Mouse (Mus musculus): ENCODE measurements around the gene Disc1. TPM values are rescaled to one million over a fixed set of nuclear protein-coding genes. Genes with fewer than 3 reads are reported as not detected.

Disc1 gene
- polyA plus RNA-seq, 1 experiment, result not detected

DNA sequence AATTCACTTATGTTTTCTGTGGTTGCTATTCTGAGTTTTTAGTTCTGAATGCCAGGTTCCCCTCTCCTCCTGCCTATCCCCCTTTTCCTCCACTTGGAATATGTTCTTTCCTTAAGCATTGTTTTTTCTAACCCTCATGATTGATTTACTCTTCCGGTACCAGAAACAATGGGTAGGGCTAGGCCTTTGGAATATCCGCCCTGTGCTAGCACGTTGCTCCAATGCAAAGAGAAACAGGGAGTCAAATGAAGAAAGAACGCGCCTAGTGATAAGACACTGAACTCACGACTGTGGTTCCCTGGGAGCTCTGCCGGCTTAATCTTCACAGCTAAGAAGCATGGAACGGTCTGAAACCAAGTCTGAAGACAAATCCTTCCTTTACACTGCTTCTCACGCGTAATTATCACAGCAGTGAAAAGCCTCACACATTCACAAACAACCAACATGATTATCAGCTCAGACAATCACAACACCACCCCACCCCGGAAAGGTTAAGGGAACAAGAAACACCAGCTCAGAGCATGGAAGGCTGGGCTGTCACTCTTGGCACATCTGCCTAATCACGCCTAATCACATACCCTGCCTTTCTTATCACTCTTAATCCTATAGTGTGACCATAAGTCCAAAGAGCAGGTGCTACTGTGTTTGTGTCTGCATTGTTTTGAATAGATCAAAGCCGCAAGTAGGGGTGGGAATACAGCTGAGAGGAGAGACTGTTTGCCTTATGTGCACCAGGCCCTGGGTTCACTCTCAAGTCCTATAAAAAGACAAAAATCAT is 218.3 kb downstream of the Disc1 start:
- Histone ChIP-seq H3K27me3 (ENCODE audit: control insufficient read depth) (no peaks in the 10 kb centered on the region), H3K4me3 (replicated peaks) (no peak overlapping the region), H3K36me3 (ENCODE audit: control insufficient read depth) (no peaks in the 10 kb centered on the region), H3K4me1 (ENCODE audit: control insufficient read depth) (no peaks in the 10 kb centered on the region), H3K9me3 (ENCODE audit: control insufficient read depth, low read length) (no peaks in the 10 kb centered on the region)
- TF ChIP-seq GATA1 (IDR thresholded peaks at IDR 0.05; ENCODE audit: low read length), result no peak
- no peak for TF ChIP-seq TAL1 (IDR thresholded peaks at IDR 0.05; ENCODE audit: low read length)

DNA sequence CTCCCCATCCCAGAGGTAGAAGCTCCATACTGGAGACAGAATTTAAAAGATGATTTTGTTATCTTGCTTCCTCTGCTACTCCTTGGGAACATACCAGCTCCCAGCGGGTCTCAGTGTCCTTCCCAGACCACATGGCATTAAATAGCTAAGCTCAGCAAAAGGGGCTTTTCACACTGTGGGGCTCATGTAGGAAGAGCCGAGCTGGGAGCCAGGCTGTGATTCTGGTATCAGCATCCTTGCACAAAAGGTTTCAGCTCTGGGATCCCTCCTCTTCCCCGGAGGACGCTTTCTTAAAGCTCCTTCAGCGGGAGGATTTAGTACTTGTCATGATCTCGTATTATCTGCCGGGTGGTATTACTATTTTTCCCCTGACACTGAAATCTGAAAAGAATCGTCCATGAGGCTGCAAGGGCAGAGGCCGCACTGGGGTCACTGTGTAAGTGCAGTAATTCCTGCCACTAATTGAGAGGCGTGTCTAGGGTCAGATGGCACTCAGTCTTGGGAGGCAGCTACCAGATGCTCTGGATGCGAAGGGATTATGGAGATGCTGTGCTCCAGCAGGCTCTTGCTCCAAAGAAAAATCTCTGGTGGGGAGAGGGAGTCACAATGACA is 223.2 kb downstream of the Disc1 start:
- H3K4me3 ChIP-seq (replicated peaks), result no peak overlapping the region
- H3K4me1 ChIP-seq (ENCODE audit: control insufficient read depth), result no peaks in the 10 kb centered on the region
- no peaks in the 10 kb centered on the region for H3K9me3 ChIP-seq (ENCODE audit: control insufficient read depth, low read length)
- H3K27me3 ChIP-seq (ENCODE audit: control insufficient read depth), result no peaks in the 10 kb centered on the region
- H3K36me3 ChIP-seq (ENCODE audit: control insufficient read depth), result no peaks in the 10 kb centered on the region
- TF ChIP-seq TAL1 (IDR thresholded peaks at IDR 0.05; ENCODE audit: low read length) (no peak), GATA1 (IDR thresholded peaks at IDR 0.05; ENCODE audit: low read length) (no peak)

- H3K9me3 ChIP-seq (ENCODE audit: control insufficient read depth, low read length), result no peaks in the 10 kb centered on the region
- H3K4me3 ChIP-seq (replicated peaks), result no peak overlapping the region
- H3K36me3 ChIP-seq (ENCODE audit: control insufficient read depth), result no peaks in the 10 kb centered on the region
- TF ChIP-seq TAL1 (IDR thresholded peaks at IDR 0.05; ENCODE audit: low read length), result no peak
- TF ChIP-seq GATA1 (IDR thresholded peaks at IDR 0.05; ENCODE audit: low read length), result no peak
- no peaks in the 10 kb centered on the region for H3K4me1 ChIP-seq (ENCODE audit: control insufficient read depth)
- H3K27me3 ChIP-seq (ENCODE audit: control insufficient read depth), result no peaks in the 10 kb centered on the region
Observed at GRCm38 (mm10) chr8:125279156-125279555, 225.2 kb downstream of the Disc1 start.

GRCm38 (mm10) chr8:125279892-125280291 is 225.9 kb downstream of the Disc1 start:
- no peaks in the 10 kb centered on the region for H3K4me1 ChIP-seq (ENCODE audit: control insufficient read depth)
- H3K4me3 ChIP-seq (replicated peaks), result no peak overlapping the region
- H3K36me3 ChIP-seq (ENCODE audit: control insufficient read depth), result no peaks in the 10 kb centered on the region
- no peaks in the 10 kb centered on the region for H3K9me3 ChIP-seq (ENCODE audit: control insufficient read depth, low read length)
- H3K27me3 ChIP-seq (ENCODE audit: control insufficient read depth), result no peaks in the 10 kb centered on the region
- TF ChIP-seq TAL1 (IDR thresholded peaks at IDR 0.05; ENCODE audit: low read length) (no peak), GATA1 (IDR thresholded peaks at IDR 0.05; ENCODE audit: low read length) (no peak)

- Histone ChIP-seq H3K4me1 (ENCODE audit: control insufficient read depth) (no peaks in the 10 kb centered on the region), H3K36me3 (ENCODE audit: control insufficient read depth) (no peaks in the 10 kb centered on the region), H3K4me3 (replicated peaks) (no peak overlapping the region), H3K27me3 (ENCODE audit: control insufficient read depth) (no peaks in the 10 kb centered on the region), H3K9me3 (ENCODE audit: control insufficient read depth, low read length) (no peaks in the 10 kb centered on the region)
- TF ChIP-seq GATA1 (IDR thresholded peaks at IDR 0.05; ENCODE audit: low read length) (no peak), TAL1 (IDR thresholded peaks at IDR 0.05; ENCODE audit: low read length) (no peak)
Observed at GRCm38 (mm10) chr8:125282531-125282930, 228.5 kb downstream of the Disc1 start.

DNA sequence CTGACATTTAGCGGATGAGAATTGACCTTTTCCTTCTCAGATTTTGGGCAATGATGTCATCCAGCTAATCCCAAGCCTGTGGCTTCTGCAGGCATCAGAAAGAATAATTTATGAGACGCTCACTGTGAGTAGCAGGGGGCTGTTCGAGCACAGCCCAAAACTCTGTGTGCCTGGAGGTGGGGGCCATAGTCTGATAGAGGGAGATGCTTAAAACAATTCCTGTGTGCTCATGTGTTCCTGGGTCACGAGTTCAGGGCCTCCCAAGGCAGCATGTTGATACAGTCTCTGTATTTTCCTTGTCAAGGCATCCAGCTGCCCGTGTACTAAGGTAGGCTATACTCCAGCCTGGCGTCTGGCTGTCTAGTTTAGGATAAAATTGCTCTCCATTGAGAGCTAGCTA is 229.5 kb downstream of the Disc1 start:
- H3K27me3 ChIP-seq (ENCODE audit: control insufficient read depth), result no peaks in the 10 kb centered on the region
- no peak for TF ChIP-seq TAL1 (IDR thresholded peaks at IDR 0.05; ENCODE audit: low read length)
- no peak for TF ChIP-seq GATA1 (IDR thresholded peaks at IDR 0.05; ENCODE audit: low read length)
- no peaks in the 10 kb centered on the region for H3K4me1 ChIP-seq (ENCODE audit: control insufficient read depth)
- H3K36me3 ChIP-seq (ENCODE audit: control insufficient read depth), result no peaks in the 10 kb centered on the region
- no peak overlapping the region for H3K4me3 ChIP-seq (replicated peaks)
- no peaks in the 10 kb centered on the region for H3K9me3 ChIP-seq (ENCODE audit: control insufficient read depth, low read length)

DNA sequence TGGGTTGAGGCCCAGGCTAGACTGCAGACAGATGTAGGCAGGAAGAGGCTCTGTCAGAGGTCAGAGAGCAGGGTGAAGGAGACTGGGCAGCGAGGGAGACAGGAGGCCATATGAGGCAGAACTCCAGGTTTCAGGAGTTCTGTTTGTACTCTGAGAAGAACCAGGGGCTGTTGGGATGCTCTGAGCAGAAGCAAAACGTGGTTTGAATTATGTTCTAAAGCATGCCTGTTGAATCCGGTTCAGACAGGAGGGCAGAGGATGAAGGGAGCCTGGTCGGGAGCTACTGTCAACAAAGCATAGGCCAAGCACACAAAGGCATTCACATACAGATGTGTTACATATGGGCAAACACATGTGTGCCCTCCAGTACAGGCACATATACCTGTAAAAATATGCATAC is 230.9 kb downstream of the Disc1 start:
- H3K9me3 ChIP-seq (ENCODE audit: control insufficient read depth, low read length), result no peaks in the 10 kb centered on the region
- no peak for TF ChIP-seq GATA1 (IDR thresholded peaks at IDR 0.05; ENCODE audit: low read length)
- TF ChIP-seq TAL1 (IDR thresholded peaks at IDR 0.05; ENCODE audit: low read length), result no peak
- no peaks in the 10 kb centered on the region for H3K27me3 ChIP-seq (ENCODE audit: control insufficient read depth)
- no peaks in the 10 kb centered on the region for H3K36me3 ChIP-seq (ENCODE audit: control insufficient read depth)
- no peak overlapping the region for H3K4me3 ChIP-seq (replicated peaks)
- H3K4me1 ChIP-seq (ENCODE audit: control insufficient read depth), result no peaks in the 10 kb centered on the region

DNA sequence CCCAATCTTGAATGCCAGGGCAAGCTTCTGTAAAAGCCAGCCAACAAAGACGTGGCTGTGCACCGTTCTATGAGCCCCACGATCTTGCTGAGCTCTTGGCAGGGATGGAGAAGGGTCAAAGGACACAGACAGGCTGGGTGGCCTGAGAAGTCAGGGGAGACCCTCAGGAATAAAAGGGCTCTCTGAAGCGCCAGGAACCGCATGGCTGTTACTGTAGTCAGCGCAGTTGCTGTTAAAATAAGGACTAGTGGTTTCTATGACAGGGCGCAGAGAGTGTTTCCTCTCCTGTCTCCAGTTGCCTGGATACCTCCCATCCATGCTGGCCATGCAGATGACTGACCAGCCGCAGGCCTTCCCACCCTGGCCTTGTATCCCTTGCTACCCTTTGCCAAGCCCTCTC is 231.4 kb downstream of the Disc1 start:
- no peaks in the 10 kb centered on the region for H3K36me3 ChIP-seq (ENCODE audit: control insufficient read depth)
- no peak overlapping the region for H3K4me3 ChIP-seq (replicated peaks)
- no peaks in the 10 kb centered on the region for H3K4me1 ChIP-seq (ENCODE audit: control insufficient read depth)
- TF ChIP-seq GATA1 (IDR thresholded peaks at IDR 0.05; ENCODE audit: low read length), result no peak
- no peak for TF ChIP-seq TAL1 (IDR thresholded peaks at IDR 0.05; ENCODE audit: low read length)
- no peaks in the 10 kb centered on the region for H3K27me3 ChIP-seq (ENCODE audit: control insufficient read depth)
- no peaks in the 10 kb centered on the region for H3K9me3 ChIP-seq (ENCODE audit: control insufficient read depth, low read length)

- Histone ChIP-seq H3K9me3 (ENCODE audit: control insufficient read depth, low read length) (no peaks in the 10 kb centered on the region), H3K36me3 (ENCODE audit: control insufficient read depth) (no peaks in the 10 kb centered on the region), H3K4me3 (replicated peaks) (no peak overlapping the region), H3K27me3 (ENCODE audit: control insufficient read depth) (no peaks in the 10 kb centered on the region), H3K4me1 (ENCODE audit: control insufficient read depth) (no peaks in the 10 kb centered on the region)
- no peak for TF ChIP-seq GATA1 (IDR thresholded peaks at IDR 0.05; ENCODE audit: low read length)
- TF ChIP-seq TAL1 (IDR thresholded peaks at IDR 0.05; ENCODE audit: low read length), result no peak
Observed at GRCm38 (mm10) chr8:125285966-125286681, 232.1 kb downstream of the Disc1 start.

All from erythroblast, embryonic 14.5 days (primary cell).